Mouse (Mus musculus) brain, embryonic 14.5 days (tissue): ENCODE results near the gene B4galt3.

Experiments
- CTCF ChIP-seq: fragments of 200-500 bp; IDR thresholded peaks from 2 replicates; pipeline ENCODE4 v1.5.1; 2012; ENCODE audit warnings: inconsistent platforms, mild to moderate bottlenecking, moderate library complexity, borderline replicate concordance; ENCODE audit not compliant: insufficient read depth, insufficient read length; ENCODE audit errors: extremely low read depth
- POLR2A ChIP-seq: fragments of 200-500 bp; IDR thresholded peaks from 2 replicates; pipeline ENCODE4 v1.6.1; 2012; ENCODE audit warnings: mild to moderate bottlenecking, inconsistent platforms, borderline replicate concordance; ENCODE audit not compliant: poor library complexity, insufficient read depth, insufficient read length, severe bottlenecking; ENCODE audit errors: extremely low read depth

- TF ChIP-seq POLR2A (no peak), CTCF (peak; percentile 82)
Observed at GRCm38 (mm10) chr1:171256937-171257548, 13.1 kb upstream of the B4galt3 start.
